Mouse (Mus musculus) myocyte (in vitro differentiated cells): Measurements from ENCODE around the gene Sp9.

ENCODE experiments used
- MYOD1 ChIP-seq, 3 experiments: IDR thresholded peaks; one replicate each; pipeline ENCODE4 v1.6.1; 2011; ENCODE audit warnings: control low read depth in 2 of 3, low read depth in 2 of 3, mild to moderate bottlenecking in 2 of 3, moderate library complexity in 1 of 3; ENCODE audit not compliant: insufficient read length in 2 of 3, control insufficient read depth in 1 of 3
- POLR2A ChIP-seq: IDR thresholded peaks from one replicate; pipeline ENCODE4 v1.6.1; 2011; ENCODE audit warnings: low read depth, mild to moderate bottlenecking, control low read depth, moderate library complexity; ENCODE audit not compliant: insufficient read length

DNA sequence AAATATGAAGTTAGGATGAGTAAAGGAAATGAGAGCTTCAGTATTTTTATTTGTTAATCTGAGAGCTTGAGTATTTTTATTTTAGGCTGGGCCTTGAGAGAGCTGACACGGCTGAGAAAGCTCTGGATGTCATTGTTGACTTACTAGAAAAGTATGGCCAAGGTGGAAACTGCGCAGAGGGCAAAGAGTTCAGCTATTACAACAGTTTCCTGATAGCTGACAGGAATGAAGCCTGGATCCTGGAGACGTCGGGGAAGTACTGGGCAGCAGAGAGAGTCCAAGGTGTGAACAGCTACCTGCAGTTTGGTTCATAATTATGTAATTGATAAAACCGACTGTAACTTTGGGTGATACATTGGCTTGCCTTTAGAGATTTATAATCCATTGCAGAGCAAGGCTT, 47.5 kb downstream of the Sp9 start:
- no peak for TF ChIP-seq MYOD1 (IDR thresholded peaks at IDR 0.05; ENCODE audit: control insufficient read depth in 1 of 3, insufficient read length in 2 of 3, low read depth in 2 of 3)
- TF ChIP-seq POLR2A, result no peak
